Mouse (Mus musculus): ENCODE measurements at regions not wholly inside any gene's neighbourhood (a gene's known extent, or its start where the extent isn't known, plus 50 kb on each side); places are given as distances from the start of the nearest gene placed in this dataset.

- Histone ChIP-seq H3K36me3 (ENCODE audit: control insufficient read depth, insufficient read depth, low read length) (no peaks in the 10 kb centered on the region), H3K9ac (replicated peaks; ENCODE audit: low read length) (no peak overlapping the region), H3K4me1 (ENCODE audit: control insufficient read depth, insufficient read depth, low read length) (no peaks in the 10 kb centered on the region), H3K4me3 (replicated peaks; ENCODE audit: low read depth, low read length) (no peak overlapping the region), H3K4me2 (ENCODE audit: low read length) (no peak overlapping the region), H3K27me3 (ENCODE audit: control insufficient read depth, insufficient read depth, low read length) (no peaks in the 10 kb centered on the region), H3K27ac (replicated peaks; ENCODE audit: low read depth, low read length) (no peak overlapping the region), H3K9me3 (ENCODE audit: control insufficient read depth, low read length) (no peaks in the 10 kb centered on the region)
- ATAC-seq (ENCODE audit: low FRiP score, low TSS enrichment) (peak; percentile 74; the same call in 1 of the 2 replicates), DNase-seq (peak; percentile 88)
- 7% methylated on average over 2 of the region's 2 CpGs for WGBS
Measured at GRCm38 (mm10) chr16:49278478-49278877, 221.2 kb downstream of the Myh15 start.

GRCm38 (mm10) chr16:49288096-49288714, 230.9 kb downstream of the Myh15 start:
- WGBS, result 58% methylated on average over 4 of the region's 4 CpGs
- no peaks in the 10 kb centered on the region for H3K27me3 ChIP-seq (ENCODE audit: control insufficient read depth, insufficient read depth, low read length)
- no peaks in the 10 kb centered on the region for H3K9me3 ChIP-seq (ENCODE audit: control insufficient read depth, low read length)
- H3K4me3 ChIP-seq (replicated peaks; ENCODE audit: low read depth, low read length), result no peak overlapping the region
- peak; percentile 61 for DNase-seq
- ATAC-seq (ENCODE audit: low FRiP score, low TSS enrichment), result peak; percentile 58; the same call in 1 of the 2 replicates
- no peak overlapping the region for H3K4me2 ChIP-seq (ENCODE audit: low read length)
- H3K4me1 ChIP-seq (ENCODE audit: control insufficient read depth, insufficient read depth, low read length), result 0 out of 2 replicates have a peak, but pooled peaks cover 2% of the 10 kb centered on the region
- no peak overlapping the region for H3K27ac ChIP-seq (replicated peaks; ENCODE audit: low read depth, low read length)
- H3K9ac ChIP-seq (replicated peaks; ENCODE audit: low read length), result no peak overlapping the region
- no peaks in the 10 kb centered on the region for H3K36me3 ChIP-seq (ENCODE audit: control insufficient read depth, insufficient read depth, low read length)

- ATAC-seq (ENCODE audit: low FRiP score, low TSS enrichment) (no peak), DNase-seq (no peak)
- H3K9ac ChIP-seq (replicated peaks; ENCODE audit: low read length), result no peak overlapping the region
- no peaks in the 10 kb centered on the region for H3K9me3 ChIP-seq (ENCODE audit: control insufficient read depth, low read length)
- H3K27ac ChIP-seq (replicated peaks; ENCODE audit: low read depth, low read length), result no peak overlapping the region
- no peaks in the 10 kb centered on the region for H3K27me3 ChIP-seq (ENCODE audit: control insufficient read depth, insufficient read depth, low read length)
- H3K4me3 ChIP-seq (replicated peaks; ENCODE audit: low read depth, low read length), result no peak overlapping the region
- no peak overlapping the region for H3K4me2 ChIP-seq (ENCODE audit: low read length)
- no peaks in the 10 kb centered on the region for H3K36me3 ChIP-seq (ENCODE audit: control insufficient read depth, insufficient read depth, low read length)
- 0 out of 2 replicates have a peak, but pooled peaks cover 2% of the 10 kb centered on the region for H3K4me1 ChIP-seq (ENCODE audit: control insufficient read depth, insufficient read depth, low read length)
- WGBS, result 85% methylated on average over 10 of the region's 10 CpGs
Measured at GRCm38 (mm10) chr16:49289200-49290079, 232.2 kb downstream of the Myh15 start.

GRCm38 (mm10) chr16:49303612-49304307, 246.5 kb downstream of the Myh15 start:
- DNase-seq (no peak), ATAC-seq (ENCODE audit: low FRiP score, low TSS enrichment) (no peak)
- Histone ChIP-seq H3K4me2 (ENCODE audit: low read length) (no peak overlapping the region), H3K27ac (replicated peaks; ENCODE audit: low read depth, low read length) (no peak overlapping the region), H3K4me1 (ENCODE audit: control insufficient read depth, insufficient read depth, low read length) (no peaks in the 10 kb centered on the region), H3K9me3 (ENCODE audit: control insufficient read depth, low read length) (no peaks in the 10 kb centered on the region), H3K4me3 (replicated peaks; ENCODE audit: low read depth, low read length) (no peak overlapping the region), H3K36me3 (ENCODE audit: control insufficient read depth, insufficient read depth, low read length) (no peaks in the 10 kb centered on the region), H3K27me3 (ENCODE audit: control insufficient read depth, insufficient read depth, low read length) (no peaks in the 10 kb centered on the region), H3K9ac (replicated peaks; ENCODE audit: low read length) (no peak overlapping the region)
- 59% methylated on average over 6 of the region's 6 CpGs for WGBS

- no peaks in the 10 kb centered on the region for H3K27me3 ChIP-seq (ENCODE audit: control insufficient read depth, insufficient read depth, low read length)
- H3K4me1 ChIP-seq (ENCODE audit: control insufficient read depth, insufficient read depth, low read length), result no peaks in the 10 kb centered on the region
- H3K4me2 ChIP-seq (ENCODE audit: low read length), result no peak overlapping the region
- ATAC-seq (ENCODE audit: low FRiP score, low TSS enrichment) (no peak), DNase-seq (no peak)
- H3K9me3 ChIP-seq (ENCODE audit: control insufficient read depth, low read length), result no peaks in the 10 kb centered on the region
- H3K4me3 ChIP-seq (replicated peaks; ENCODE audit: low read depth, low read length), result no peak overlapping the region
- H3K36me3 ChIP-seq (ENCODE audit: control insufficient read depth, insufficient read depth, low read length), result no peaks in the 10 kb centered on the region
- WGBS, result 79% methylated on average over 2 of the region's 2 CpGs
- H3K27ac ChIP-seq (replicated peaks; ENCODE audit: low read depth, low read length), result no peak overlapping the region
- H3K9ac ChIP-seq (replicated peaks; ENCODE audit: low read length), result no peak overlapping the region
Measured at GRCm38 (mm10) chr16:49304354-49304753, 247.1 kb downstream of the Myh15 start.

- Histone ChIP-seq H3K4me3 (replicated peaks; ENCODE audit: low read depth, low read length) (no peak overlapping the region), H3K9ac (replicated peaks; ENCODE audit: low read length) (no peak overlapping the region), H3K9me3 (ENCODE audit: control insufficient read depth, low read length) (no peaks in the 10 kb centered on the region), H3K4me1 (ENCODE audit: control insufficient read depth, insufficient read depth, low read length) (no peaks in the 10 kb centered on the region), H3K4me2 (ENCODE audit: low read length) (no peak overlapping the region), H3K36me3 (ENCODE audit: control insufficient read depth, insufficient read depth, low read length) (no peaks in the 10 kb centered on the region), H3K27me3 (ENCODE audit: control insufficient read depth, insufficient read depth, low read length) (no peaks in the 10 kb centered on the region), H3K27ac (replicated peaks; ENCODE audit: low read depth, low read length) (no peak overlapping the region)
- ATAC-seq (ENCODE audit: low FRiP score, low TSS enrichment) (no peak), DNase-seq (no peak)
- 88% methylated on average over 2 of the region's 2 CpGs for WGBS
Measured at GRCm38 (mm10) chr16:49317061-49317460, 259.8 kb downstream of the Myh15 start.

GRCm38 (mm10) chr16:49319047-49319678, 261.9 kb downstream of the Myh15 start:
- no peaks in the 10 kb centered on the region for H3K4me1 ChIP-seq (ENCODE audit: control insufficient read depth, insufficient read depth, low read length)
- no peaks in the 10 kb centered on the region for H3K36me3 ChIP-seq (ENCODE audit: control insufficient read depth, insufficient read depth, low read length)
- no peaks in the 10 kb centered on the region for H3K9me3 ChIP-seq (ENCODE audit: control insufficient read depth, low read length)
- H3K9ac ChIP-seq (replicated peaks; ENCODE audit: low read length), result no peak overlapping the region
- no peaks in the 10 kb centered on the region for H3K27me3 ChIP-seq (ENCODE audit: control insufficient read depth, insufficient read depth, low read length)
- WGBS, result 48% methylated on average over 4 of the region's 4 CpGs
- H3K4me2 ChIP-seq (ENCODE audit: low read length), result no peak overlapping the region
- peak; percentile 46; the same call in 1 of the 2 replicates for ATAC-seq (ENCODE audit: low FRiP score, low TSS enrichment)
- no peak overlapping the region for H3K27ac ChIP-seq (replicated peaks; ENCODE audit: low read depth, low read length)
- no peak overlapping the region for H3K4me3 ChIP-seq (replicated peaks; ENCODE audit: low read depth, low read length)
- DNase-seq, result peak; percentile 17

- ATAC-seq (ENCODE audit: low FRiP score, low TSS enrichment), result no peak
- WGBS, result 83% methylated on average over 5 of the region's 5 CpGs
- Histone ChIP-seq H3K4me1 (ENCODE audit: control insufficient read depth, insufficient read depth, low read length) (no peaks in the 10 kb centered on the region), H3K9ac (replicated peaks; ENCODE audit: low read length) (no peak overlapping the region), H3K27me3 (ENCODE audit: control insufficient read depth, insufficient read depth, low read length) (no peaks in the 10 kb centered on the region), H3K9me3 (ENCODE audit: control insufficient read depth, low read length) (no peaks in the 10 kb centered on the region), H3K4me3 (replicated peaks; ENCODE audit: low read depth, low read length) (no peak overlapping the region), H3K4me2 (ENCODE audit: low read length) (no peak overlapping the region), H3K36me3 (ENCODE audit: control insufficient read depth, insufficient read depth, low read length) (no peaks in the 10 kb centered on the region), H3K27ac (replicated peaks; ENCODE audit: low read depth, low read length) (no peak overlapping the region)
- no peak for DNase-seq
Measured at GRCm38 (mm10) chr16:49319774-49320173, 262.5 kb downstream of the Myh15 start.

All from midbrain, embryonic 14.5 days (tissue).